ENCODE assay signal across 9 mouse cellular contexts in genomic region chr9:62295006-62295698, GRCm38 (mm10). TPM values are rescaled to one million over a fixed set of nuclear protein-coding genes. Genes with fewer than 3 reads are reported as not detected.
A peak's percentile ranks its signal among the peaks of the same experiment; 100 is the strongest.
DNase-seq lines count a peak whose midpoint lies in the region; ATAC-seq and TF ChIP-seq lines count a peak whose summit lies in the region.
"Had no signal": no experiment of that assay in that cellular context is flagged by ENCODE, and none has a peak within 500 bp of the region (broad histone marks: within the 10 kb centered on the region; RNA-seq: fewer than 3 reads in every experiment).

No protein-coding gene starts in this region.

- 35% methylated on average over 7 of the region's 7 CpGs for WGBS in liver, embryonic 12.5 days (ENCODE audit: insufficient replicate concordance)
- 32% methylated on average over 7 of the region's 7 CpGs for WGBS in hindbrain, embryonic 16.5 days
- WGBS in thymus, adult 2 months = 34% methylated on average over 7 of the region's 7 CpGs

- intact Hi-C loops in left cerebral cortex, postnatal 4 days (cut with DNase I) = loop anchor here (10.0 kb wide), 1 partner anchor 120 kb away; no protein-coding TSS in a partner anchor

- TF ChIP-seq CTCF in thymus, adult 2 months (IDR thresholded peaks at IDR 0.05; ENCODE audit: borderline replicate concordance, control insufficient read depth, extremely low read depth, insufficient read depth, low read length, poor library complexity) = no peak

- H3K4me1 ChIP-seq in liver, embryonic 12.5 days = no peaks in the 10 kb centered on the region
- no peaks in the 10 kb centered on the region for H3K4me1 ChIP-seq in hindbrain, embryonic 16.5 days (ENCODE audit: control insufficient read depth, insufficient read depth, low read depth, low read length)
- no peaks in the 10 kb centered on the region for H3K4me1 ChIP-seq in thymus, adult 2 months (replicated peaks; ENCODE audit: control insufficient read depth, insufficient read depth, low read length)

- ATAC-seq in liver, embryonic 12.5 days = no peak
- peak; percentile 73 for ATAC-seq in erythroblast, adult 5-6 weeks (replicated peaks; ENCODE audit: low FRiP score, poor library complexity, severe bottlenecking)
- ATAC-seq in hindbrain, embryonic 16.5 days = 0 out of 2 replicates have a peak, but pooled peaks have one; percentile 40

- H3K4me3 ChIP-seq in liver, embryonic 12.5 days = no peak overlapping the region
- no peak overlapping the region for H3K4me3 ChIP-seq in hindbrain, embryonic 16.5 days (ENCODE audit: low read length)
- no peak overlapping the region for H3K4me3 ChIP-seq in thymus, adult 2 months (ENCODE audit: control insufficient read depth, insufficient read depth, low read length)

- no peak for TF ChIP-seq POLR2A in thymus, adult 2 months (IDR thresholded peaks at IDR 0.05; ENCODE audit: control insufficient read depth, extremely low read depth, insufficient read depth, low read length, poor library complexity)

- no peak overlapping the region for H3K27ac ChIP-seq in liver, embryonic 12.5 days
- no peak overlapping the region for H3K27ac ChIP-seq in hindbrain, embryonic 16.5 days (ENCODE audit: low read depth, low read length)
- H3K27ac ChIP-seq in thymus, adult 2 months (ENCODE audit: control insufficient read depth, insufficient read depth, low read length) = no peak overlapping the region

- no peaks in the 10 kb centered on the region for H3K9me3 ChIP-seq in liver, embryonic 12.5 days (replicated peaks)
- H3K9me3 ChIP-seq in hindbrain, embryonic 16.5 days (ENCODE audit: control insufficient read depth, low read length) = no peaks in the 10 kb centered on the region

- no peaks in the 10 kb centered on the region for H3K36me3 ChIP-seq in liver, embryonic 12.5 days
- H3K36me3 ChIP-seq in hindbrain, embryonic 16.5 days (ENCODE audit: control insufficient read depth, insufficient read depth, low read length) = no peaks in the 10 kb centered on the region
- no peaks in the 10 kb centered on the region for H3K36me3 ChIP-seq in thymus, adult 2 months (ENCODE audit: control insufficient read depth, insufficient read depth, low read length)

- no peak overlapping the region for H3K4me2 ChIP-seq in liver, embryonic 12.5 days
- no peak overlapping the region for H3K4me2 ChIP-seq in hindbrain, embryonic 16.5 days (ENCODE audit: low read length)

- H3K9ac ChIP-seq in liver, embryonic 12.5 days = no peak overlapping the region
- H3K9ac ChIP-seq in hindbrain, embryonic 16.5 days (ENCODE audit: low read depth, low read length) = no peak overlapping the region

- peak; percentile 78 for DNase-seq in liver
- peak; percentile 95 for DNase-seq in brain, adult 2 months (ENCODE audit: low read depth, low spot score)
- DNase-seq in left cerebral cortex, postnatal 4 days = peak; percentile 84
- peak; percentile 40 for DNase-seq in ovary, adult 18-20 months (ENCODE audit: low spot score)
- DNase-seq in thymus, adult 2 months = peak; percentile 79

- H3K27me3 ChIP-seq in liver, embryonic 12.5 days (replicated peaks) = no peaks in the 10 kb centered on the region
- H3K27me3 ChIP-seq in hindbrain, embryonic 16.5 days (replicated peaks; ENCODE audit: control insufficient read depth, insufficient read depth, low read length) = no peaks in the 10 kb centered on the region
- no peaks in the 10 kb centered on the region for H3K27me3 ChIP-seq in thymus, adult 2 months (ENCODE audit: control insufficient read depth, insufficient read depth, low read length)

RNA-seq across cellular contexts. Expression of gene Spesp1, which starts 13.1 kb away (rescaled TPM):
- not detected in 2 replicates for polyA plus RNA-seq in liver, embryonic 12.5 days (2016; fragmentation: Nextera tagmentation; extraction: Ambion mirVana)
- not detected in 2 replicates for total RNA-seq in erythroblast, adult 5-6 weeks (2015; ENCODE audit: low replicate concordance)
- total RNA-seq in erythroblast, adult 5-6 weeks (2017; ENCODE audit: low replicate concordance) = not detected in 2 replicates
- not detected in 2 replicates for polyA plus RNA-seq in hindbrain, embryonic 16.5 days (2015; fragmentation: Nextera tagmentation; extraction: Ambion mirVana)
- not detected for total RNA-seq in left cerebral cortex, postnatal 4 days (2021)
- polyA plus RNA-seq in thymus, adult 2 months (2012; rRNA removed) = 0.07 TPM in 1 of 2 replicates, not detected in the other
- polyA plus RNA-seq: heart, embryonic 14.5 days had no signal

RNA-seq across cellular contexts. Expression of gene Anp32a, which starts 45.9 kb away (rescaled TPM):
- 112 and 122 TPM in 2 replicates for polyA plus RNA-seq in liver, embryonic 12.5 days (2016; fragmentation: Nextera tagmentation; extraction: Ambion mirVana)
- total RNA-seq in erythroblast, adult 5-6 weeks (2015; ENCODE audit: low replicate concordance) = 71.1 and 137 TPM in 2 replicates
- total RNA-seq in erythroblast, adult 5-6 weeks (2017; ENCODE audit: low replicate concordance) = 126 and 136 TPM in 2 replicates
- 115 and 156 TPM in 2 replicates for polyA plus RNA-seq in hindbrain, embryonic 16.5 days (2015; fragmentation: Nextera tagmentation; extraction: Ambion mirVana)
- 100 to 1,000 TPM; 231 to 251 TPM for total RNA-seq in left cerebral cortex, postnatal 4 days (2021)
- 37.4 and 38.0 TPM in 2 replicates for polyA plus RNA-seq in thymus, adult 2 months (2012; rRNA removed)

Comparison
In these comparisons a context has a peak if more than half of its experiments do, and no peak if none do; other contexts are left out.
1. DNase-seq: peak in every context shown above with its lines; median percentile 95 in brain, adult 2 months; 84 in left cerebral cortex, postnatal 4 days; 79 in thymus, adult 2 months; 78 in liver; 40 in ovary, adult 18-20 months.